Mouse (Mus musculus): ENCODE data around the gene Gucy2e.
A peak's percentile ranks its signal among the peaks of the same experiment; 100 is the strongest.

Gene Gucy2e

GRCm38 (mm10) chr11:69235285-69236060 is 1.4 kb downstream of the Gucy2e start:
- DNase-seq: peak; percentile 96

- no peak for DNase-seq
Observed at GRCm38 (mm10) chr11:69233141-69233540, 3.7 kb downstream of the Gucy2e start.

GRCm38 (mm10) chr11:69230420-69230819 is 6.4 kb downstream of the Gucy2e start:
- DNase-seq: no peak

- peak; percentile 13 for DNase-seq
Observed at GRCm38 (mm10) chr11:69225715-69226114, 11.1 kb downstream of the Gucy2e start.

GRCm38 (mm10) chr11:69223101-69223500 is 13.7 kb downstream of the Gucy2e start:
- DNase-seq: peak; percentile 97

- peak; percentile 95 for DNase-seq
Observed at GRCm38 (mm10) chr11:69221070-69221469, 15.8 kb downstream of the Gucy2e start.

- DNase-seq: peak; percentile 53
Observed at GRCm38 (mm10) chr11:69218661-69219060, 18.2 kb downstream of the Gucy2e start.

GRCm38 (mm10) chr11:69217411-69217810 is 19.4 kb downstream of the Gucy2e start:
- DNase-seq: peak; percentile 55

DNA sequence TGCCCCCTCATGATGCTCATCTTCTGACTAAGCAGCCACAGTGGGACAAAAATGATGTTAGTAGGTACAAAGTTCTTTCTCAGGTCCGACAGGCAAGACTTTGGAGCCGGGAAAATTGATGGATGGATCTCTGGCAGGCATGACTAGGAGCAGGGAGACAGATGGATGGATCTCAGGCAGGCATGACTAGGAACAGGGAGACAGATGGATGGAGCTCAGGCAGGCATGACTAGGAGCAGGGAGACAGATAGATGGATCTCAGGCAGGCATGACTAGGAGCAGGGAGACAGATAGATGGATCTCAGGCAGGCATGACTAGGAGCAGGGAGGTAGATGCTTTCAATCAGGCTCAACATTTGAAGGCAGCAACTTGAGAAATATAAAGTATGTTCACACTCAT is 25.4 kb downstream of the Gucy2e start:
- DNase-seq: peak; percentile 28

- peak; percentile 83 for DNase-seq
Observed at GRCm38 (mm10) chr11:69202469-69203230, 34.2 kb downstream of the Gucy2e start.

DNA sequence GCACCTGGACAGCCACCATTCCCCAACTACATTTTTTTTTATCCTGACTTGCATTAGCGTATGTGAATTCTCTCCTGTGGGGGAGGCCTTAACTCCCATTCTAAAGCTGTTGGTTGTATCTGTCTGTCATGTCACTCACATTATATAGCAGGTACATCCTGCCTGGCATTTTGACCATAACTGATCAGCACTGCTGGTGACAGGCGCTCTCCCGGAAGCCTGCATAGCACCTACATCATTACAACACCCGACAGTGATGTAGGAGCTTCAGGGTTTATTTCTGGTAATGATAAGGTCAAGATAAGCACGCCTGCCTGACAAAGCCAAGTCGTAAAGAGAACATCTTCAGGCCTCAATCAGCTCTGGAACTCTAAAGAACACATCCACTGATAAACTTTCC is 36.6 kb downstream of the Gucy2e start:
- DNase-seq: peak; percentile 68

- DNase-seq: peak; percentile 66
Observed at GRCm38 (mm10) chr11:69199251-69199650, 37.6 kb downstream of the Gucy2e start.

- DNase-seq: peak; percentile 49
Observed at GRCm38 (mm10) chr11:69197743-69198142, 39.1 kb downstream of the Gucy2e start, which contains the start of gene Alox8. Gene Alox8 (minus strand): TSS chr11:69197843.

GRCm38 (mm10) chr11:69197194-69197593 is 39.6 kb downstream of the Gucy2e start:
- DNase-seq: peak; percentile 83

GRCm38 (mm10) chr11:69196766-69197165 is 40.1 kb downstream of the Gucy2e start:
- peak; percentile 72 for DNase-seq

GRCm38 (mm10) chr11:69192840-69193239 is 44.0 kb downstream of the Gucy2e start:
- peak; percentile 64 for DNase-seq

GRCm38 (mm10) chr11:69185936-69186335 is 50.9 kb downstream of the Gucy2e start:
- DNase-seq: peak; percentile 53

DNA sequence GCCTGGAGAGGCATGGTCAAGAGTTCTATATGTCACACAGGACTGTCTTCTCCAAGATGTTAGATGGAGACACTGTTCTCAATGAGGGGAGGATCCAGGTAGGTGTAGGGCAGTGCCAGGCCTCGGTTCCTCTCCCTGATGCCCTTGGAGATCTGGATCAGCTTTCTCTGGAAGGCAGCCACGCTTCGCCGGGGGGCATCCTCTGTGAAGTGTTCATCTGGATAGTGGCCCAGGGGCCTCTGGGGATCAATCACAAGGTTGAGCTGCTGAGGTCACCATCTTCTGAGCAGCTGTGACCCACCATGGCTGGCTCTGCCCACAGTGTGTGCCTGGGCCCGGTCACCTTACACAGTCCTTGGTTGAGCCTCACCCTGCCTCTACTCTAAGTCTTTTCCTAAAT is 51.8 kb downstream of the Gucy2e start:
- DNase-seq: peak; percentile 76

GRCm38 (mm10) chr11:69180120-69180519 is 56.7 kb downstream of the Gucy2e start:
- peak; percentile 31 for DNase-seq

DNA sequence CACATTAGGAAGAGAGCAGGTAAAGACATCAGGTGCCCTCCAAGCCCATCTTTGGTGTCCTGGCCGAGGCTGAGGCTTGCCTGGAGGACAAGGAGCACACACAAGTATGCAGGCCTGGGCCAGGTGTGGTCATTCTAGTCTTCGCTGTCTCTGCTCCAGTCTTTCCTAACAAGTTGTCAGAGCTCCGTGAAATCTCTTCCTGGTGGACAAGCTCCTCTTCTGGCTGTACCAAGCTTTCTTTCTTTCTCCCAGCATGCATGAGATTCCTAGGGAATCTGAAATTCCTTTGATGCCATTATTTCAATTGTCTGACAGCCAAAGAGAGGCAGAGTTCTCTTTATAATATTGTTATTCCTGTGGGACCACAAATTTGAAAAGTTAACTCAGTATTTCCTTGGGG is 57.3 kb downstream of the Gucy2e start:
- DNase-seq: no peak

DNA sequence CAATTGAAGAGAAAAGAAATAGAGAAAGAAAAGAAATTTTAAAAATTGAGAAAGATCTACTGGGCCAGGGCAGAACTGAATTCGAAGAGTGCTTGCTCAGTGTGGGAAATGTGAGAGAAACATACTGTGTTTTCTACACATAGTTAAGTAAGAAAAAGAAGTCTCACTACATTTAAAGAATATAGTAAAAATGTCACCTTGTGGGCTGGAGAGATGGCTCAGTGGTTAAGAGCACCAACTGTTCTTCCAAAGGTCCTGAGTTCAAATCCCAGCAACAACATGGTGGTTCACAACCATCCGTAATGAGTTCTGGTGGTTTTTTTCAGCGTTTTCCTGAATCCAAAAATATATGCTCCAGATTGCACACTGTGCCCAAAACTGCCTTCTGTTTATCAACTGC is 58.3 kb downstream of the Gucy2e start:
- no peak for DNase-seq

- no peak for DNase-seq
Observed at GRCm38 (mm10) chr11:69174722-69175121, 62.1 kb downstream of the Gucy2e start.

DNA sequence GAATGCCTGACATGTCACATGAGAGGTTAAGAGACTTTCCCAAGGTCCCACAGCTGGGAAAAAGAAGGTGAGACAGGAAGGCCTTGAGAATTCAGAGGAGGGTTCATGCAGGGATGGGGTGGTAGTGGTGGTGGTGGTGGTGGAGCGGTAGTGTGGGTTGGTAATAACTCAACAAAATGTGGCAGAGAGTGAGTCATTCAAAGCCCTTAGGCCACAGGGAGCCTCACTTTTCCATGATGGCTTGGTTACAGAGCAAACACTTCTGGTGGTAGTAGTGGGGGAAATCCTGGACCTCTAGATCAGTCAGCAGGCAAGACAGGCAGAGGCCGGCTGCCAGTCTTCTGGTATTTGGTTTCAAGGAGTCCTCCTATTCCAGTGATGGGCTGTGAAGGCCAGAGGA is 64.2 kb downstream of the Gucy2e start:
- no peak for DNase-seq

- peak; percentile 99 for DNase-seq
Observed at GRCm38 (mm10) chr11:69171626-69172025, 65.2 kb downstream of the Gucy2e start.

Measured in heart, adult 11 months (tissue).